Mouse (Mus musculus) neural tube, embryonic 15.5 days (tissue): ENCODE measurements around the gene Ip6k2. TPM values are rescaled to one million over a fixed set of nuclear protein-coding genes. Genes with fewer than 3 reads are reported as not detected.

Experiments
- ATAC-seq: fragments of 200-750 bp; cut with Nextera tagmentation; 2 replicates; pipeline ENCODE4 v1.8.0; 2017; ENCODE audit warnings: mild to moderate bottlenecking, moderate TSS enrichment, moderate library complexity; ENCODE audit not compliant: low FRiP score
- H3K27ac ChIP-seq: fragments of 300-500 bp; sonication (generic); replicated peaks from 2 replicates; pipeline ENCODE4 v1.5.1; 2015; ENCODE audit warnings: mild to moderate bottlenecking, inconsistent platforms
- H3K27me3 ChIP-seq: fragments of 300-500 bp; sonication (generic); replicated peaks from 2 replicates; pipeline ENCODE4 v1.6.1; 2015; ENCODE audit warnings: inconsistent platforms
- H3K36me3 ChIP-seq: fragments of 300-500 bp; sonication (generic); 2 replicates; pipeline ENCODE4 v1.6.1; 2015; ENCODE audit warnings: inconsistent platforms
- H3K4me1 ChIP-seq: fragments of 300-500 bp; sonication (generic); 2 replicates; pipeline ENCODE4 v1.6.1; 2015; ENCODE audit warnings: inconsistent platforms
- H3K4me2 ChIP-seq: fragments of 300-500 bp; sonication (generic); 2 replicates; pipeline ENCODE4 v1.6.1; 2015; ENCODE audit warnings: inconsistent platforms, mild to moderate bottlenecking, moderate library complexity
- H3K4me3 ChIP-seq: fragments of 300-500 bp; sonication (generic); replicated peaks from 2 replicates; pipeline ENCODE4 v1.5.1; 2015; ENCODE audit warnings: mild to moderate bottlenecking, inconsistent platforms
- H3K9ac ChIP-seq: fragments of 300-500 bp; sonication (generic); replicated peaks from 2 replicates; pipeline ENCODE4 v1.6.1; 2015; ENCODE audit warnings: mild to moderate bottlenecking, inconsistent platforms
- H3K9me3 ChIP-seq: fragments of 300-500 bp; sonication (generic); replicated peaks from 2 replicates; pipeline ENCODE4 v1.6.1; 2016; ENCODE audit warnings: inconsistent platforms
- WGBS: fragments of 180-500 bp; shearing (Covaris S2); methylation state at CpG from one replicate; pipeline ENCODE4 v1.1.7; 2015; ENCODE audit warnings: mixed read lengths; 5-methylcytosine and 5-hydroxymethylcytosine counted together
- polyA plus RNA-seq: library from polyadenylated mRNA; unstranded; fragments of >200 nt; fragmentation: Nextera tagmentation; extraction: Ambion mirVana; gene quantifications from 2 replicates; pipeline ENCODE4 v1.2.1, GENCODE M21; 2015

Gene Ip6k2
- polyA plus RNA-seq, result 187 and 210 TPM in 2 replicates

DNA sequence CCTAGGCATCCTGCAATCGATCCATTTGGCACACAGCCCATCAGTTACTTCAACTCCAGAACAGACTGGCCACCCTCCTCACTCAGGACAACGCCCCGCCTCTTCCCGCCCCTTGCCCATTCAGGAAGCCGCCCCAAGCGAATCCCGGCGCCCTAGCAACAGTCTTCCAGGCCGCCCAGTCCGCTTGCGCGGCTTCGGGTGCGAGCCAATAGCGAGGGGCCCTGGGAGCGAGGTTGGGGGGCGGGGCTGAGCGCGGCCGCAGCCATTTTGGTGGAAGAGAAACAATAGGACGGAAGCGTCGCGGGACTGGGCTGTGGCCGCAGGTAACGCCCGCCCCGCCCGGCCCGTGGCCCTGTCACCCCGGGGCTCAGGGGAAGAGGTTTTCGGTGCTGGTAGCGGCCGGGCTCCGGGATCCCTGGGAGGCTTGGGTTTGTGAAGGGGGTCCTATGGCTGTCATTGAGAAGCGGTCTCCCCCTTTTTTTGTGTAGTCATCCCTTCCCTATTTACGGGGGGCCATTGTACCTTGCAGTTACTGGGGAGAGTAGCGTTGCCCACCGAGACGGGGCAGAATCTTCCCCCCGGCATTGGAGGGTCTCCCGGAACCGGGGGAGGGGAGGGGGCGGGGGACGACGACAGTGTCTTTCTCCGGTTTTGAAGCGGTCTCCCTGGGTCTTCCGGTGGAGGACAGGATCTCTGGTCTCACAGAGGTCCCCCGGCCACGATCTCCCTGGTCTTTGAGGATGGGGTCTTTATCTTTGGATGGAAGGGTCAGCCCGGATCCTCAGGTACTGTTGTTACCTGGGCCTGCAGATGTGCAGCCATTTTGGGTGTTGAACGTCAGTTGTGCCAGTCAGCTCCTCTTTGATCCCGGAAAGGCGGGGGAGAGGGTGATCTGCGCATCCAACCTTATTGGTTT is at the start of gene Ip6k2:
Ip6k2 (plus strand) TSS at position 249 of the 916 bp plus-strand sequence.
- H3K27ac ChIP-seq, result peak within 1 kb of the TSS; percentile 97
- H3K4me1 ChIP-seq, result peaks cover 51% of the 10 kb centered on the region
- WGBS, result under 1% methylated on average over 55 of the region's 56 CpGs
- peak; percentile 98 for ATAC-seq
- H3K4me3 ChIP-seq, result peak within 1 kb of the TSS; percentile 86
- peak within 1 kb of the TSS; percentile 71 for H3K4me2 ChIP-seq
- H3K36me3 ChIP-seq, result no peaks in the 10 kb centered on the region
- no peaks in the 10 kb centered on the region for H3K27me3 ChIP-seq
- H3K9ac ChIP-seq, result peak within 1 kb of the TSS; percentile 98
- no peaks in the 10 kb centered on the region for H3K9me3 ChIP-seq

DNA sequence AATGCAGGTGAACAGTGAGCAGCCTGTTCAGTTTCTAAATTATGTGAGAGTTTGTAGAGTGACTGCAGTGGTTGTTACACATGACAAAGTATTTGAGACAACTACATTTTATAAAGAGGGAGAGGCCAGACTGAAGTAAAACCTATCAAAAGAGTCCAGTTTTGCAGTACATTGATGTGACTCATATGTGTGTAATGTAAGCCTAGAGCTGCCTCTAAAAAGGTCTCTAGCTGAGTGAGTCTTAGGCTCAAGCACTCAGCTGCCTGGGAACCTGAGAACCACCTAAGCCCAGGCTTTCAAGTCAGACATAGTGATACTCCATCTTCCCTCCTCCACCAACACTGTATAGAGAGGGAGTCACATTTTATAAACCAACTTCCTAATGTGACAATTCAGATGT is 49.0 kb upstream of the Ip6k2 start:
- Histone ChIP-seq H3K27me3 (no peaks in the 10 kb centered on the region), H3K27ac (no peak overlapping the region), H3K4me2 (no peak overlapping the region), H3K4me3 (no peak overlapping the region), H3K9ac (no peak overlapping the region), H3K36me3 (peaks cover 32% of the 10 kb centered on the region), H3K4me1 (no peaks in the 10 kb centered on the region), H3K9me3 (no peaks in the 10 kb centered on the region)
- ATAC-seq, result no peak

DNA sequence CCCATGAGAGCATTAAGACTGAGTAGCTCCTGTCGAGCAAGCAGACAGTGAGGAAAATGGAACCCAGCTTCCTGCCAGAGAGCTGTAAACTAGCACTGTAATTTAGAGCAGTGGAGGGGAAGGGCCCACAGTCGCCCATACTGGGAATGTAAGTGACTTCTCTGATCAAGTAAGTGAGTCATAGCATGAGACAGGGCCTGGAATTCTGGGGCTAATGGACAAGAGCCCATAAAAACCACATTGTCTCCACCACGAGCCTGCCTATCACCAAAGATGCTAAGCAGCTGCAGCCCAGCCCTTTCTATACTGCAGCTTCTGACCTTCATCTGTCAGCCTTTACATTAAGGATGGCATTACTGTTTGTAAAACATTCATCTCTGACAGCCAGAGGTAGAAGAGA is 44.4 kb upstream of the Ip6k2 start:
- no peaks in the 10 kb centered on the region for H3K9me3 ChIP-seq
- 17% methylated on average over 3 of the region's 3 CpGs for WGBS
- no peak for ATAC-seq
- H3K4me3 ChIP-seq, result no peak overlapping the region
- no peaks in the 10 kb centered on the region for H3K27me3 ChIP-seq
- no peak overlapping the region for H3K27ac ChIP-seq
- no peak overlapping the region for H3K4me2 ChIP-seq
- H3K36me3 ChIP-seq, result peaks cover 55% of the 10 kb centered on the region
- H3K9ac ChIP-seq, result no peak overlapping the region
- H3K4me1 ChIP-seq, result no peaks in the 10 kb centered on the region

DNA sequence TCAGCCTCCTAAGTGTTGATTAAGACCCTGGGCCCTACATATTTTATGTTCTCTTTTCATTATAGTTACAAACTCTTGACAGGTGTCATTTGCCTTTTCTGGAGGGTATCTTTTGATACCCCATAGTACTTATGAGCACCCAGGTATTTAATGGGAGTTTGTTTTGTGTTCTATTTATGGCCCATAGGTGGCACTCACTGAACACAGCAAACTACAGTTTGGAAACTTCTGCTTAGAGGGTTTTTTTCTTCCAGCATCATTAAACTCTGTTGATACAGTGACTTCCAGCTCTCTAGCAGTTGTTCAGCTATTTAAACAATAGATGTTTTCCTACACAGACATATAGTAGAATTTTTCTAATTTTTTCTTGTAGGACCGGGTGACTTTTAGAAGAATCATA is 43.5 kb upstream of the Ip6k2 start:
- no peak overlapping the region for H3K4me2 ChIP-seq
- H3K9me3 ChIP-seq, result no peaks in the 10 kb centered on the region
- H3K36me3 ChIP-seq, result peaks cover 54% of the 10 kb centered on the region
- H3K27ac ChIP-seq, result no peak overlapping the region
- H3K4me1 ChIP-seq, result no peaks in the 10 kb centered on the region
- no peak for ATAC-seq
- H3K27me3 ChIP-seq, result no peaks in the 10 kb centered on the region
- no peak overlapping the region for H3K4me3 ChIP-seq
- 98% methylated on average over 1 of the region's 1 CpGs for WGBS
- H3K9ac ChIP-seq, result no peak overlapping the region

DNA sequence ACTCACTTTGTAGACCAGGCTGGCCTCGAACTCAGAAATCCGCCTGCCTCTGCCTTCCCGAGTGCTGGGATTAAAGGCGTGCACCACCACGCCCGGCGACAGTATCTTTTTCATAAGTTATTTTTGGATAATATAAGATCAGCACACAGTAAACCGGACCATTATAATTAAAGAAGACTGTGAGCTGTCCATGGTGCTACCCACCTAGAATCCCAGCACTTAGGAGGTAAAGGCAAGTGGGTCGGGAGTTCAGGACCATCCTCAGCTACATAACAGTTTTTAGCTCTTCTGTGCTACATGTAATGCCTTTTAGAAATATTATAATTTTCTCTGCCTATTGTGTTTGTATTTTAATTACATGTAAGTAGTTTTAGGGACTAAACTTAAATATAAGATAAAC is 41.5 kb upstream of the Ip6k2 start:
- WGBS, result 94% methylated on average over 9 of the region's 9 CpGs
- H3K4me2 ChIP-seq, result no peak overlapping the region
- no peak for ATAC-seq
- no peak overlapping the region for H3K27ac ChIP-seq
- H3K4me1 ChIP-seq, result no peaks in the 10 kb centered on the region
- H3K36me3 ChIP-seq, result peaks cover 65% of the 10 kb centered on the region
- H3K9ac ChIP-seq, result no peak overlapping the region
- H3K27me3 ChIP-seq, result no peaks in the 10 kb centered on the region
- H3K4me3 ChIP-seq, result no peak overlapping the region
- H3K9me3 ChIP-seq, result no peaks in the 10 kb centered on the region

DNA sequence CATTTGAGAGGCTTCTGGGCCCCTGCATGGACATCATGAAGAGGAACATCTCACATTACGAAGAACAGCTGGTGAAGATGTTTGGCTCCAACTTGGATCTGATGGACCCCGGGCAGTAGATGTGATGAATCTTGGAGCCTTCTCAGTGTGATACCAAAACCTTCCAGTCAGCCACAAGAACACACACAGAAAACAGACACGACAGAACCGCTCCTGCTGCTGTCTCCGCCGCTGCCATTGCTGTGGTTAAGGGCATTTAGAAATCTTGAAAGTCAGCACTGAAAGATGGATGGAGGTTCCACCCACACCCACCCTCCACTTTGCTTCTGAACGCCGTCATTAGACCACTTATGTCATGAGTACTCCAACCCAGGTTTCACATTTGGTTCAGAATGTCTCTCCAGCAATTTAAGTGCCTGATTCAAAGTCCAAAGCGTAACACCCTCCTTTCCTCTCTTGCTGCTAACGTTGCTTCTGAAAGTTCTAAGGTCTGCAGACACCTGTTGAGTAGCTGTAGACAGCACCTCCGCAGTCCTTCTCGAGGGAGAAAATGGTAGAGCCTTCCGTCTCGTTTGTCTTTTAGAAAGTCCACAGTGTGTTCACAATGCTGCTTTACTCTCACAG is 36.6 kb upstream of the Ip6k2 start:
- Histone ChIP-seq H3K27me3 (no peaks in the 10 kb centered on the region), H3K9me3 (no peaks in the 10 kb centered on the region), H3K4me3 (no peak overlapping the region), H3K4me2 (no peak overlapping the region), H3K4me1 (no peaks in the 10 kb centered on the region), H3K9ac (no peak overlapping the region), H3K36me3 (peaks cover 69% of the 10 kb centered on the region), H3K27ac (no peak overlapping the region)
- 93% methylated on average over 14 of the region's 14 CpGs for whole genome bisulfite sequencing
- ATAC-seq, result no peak

DNA sequence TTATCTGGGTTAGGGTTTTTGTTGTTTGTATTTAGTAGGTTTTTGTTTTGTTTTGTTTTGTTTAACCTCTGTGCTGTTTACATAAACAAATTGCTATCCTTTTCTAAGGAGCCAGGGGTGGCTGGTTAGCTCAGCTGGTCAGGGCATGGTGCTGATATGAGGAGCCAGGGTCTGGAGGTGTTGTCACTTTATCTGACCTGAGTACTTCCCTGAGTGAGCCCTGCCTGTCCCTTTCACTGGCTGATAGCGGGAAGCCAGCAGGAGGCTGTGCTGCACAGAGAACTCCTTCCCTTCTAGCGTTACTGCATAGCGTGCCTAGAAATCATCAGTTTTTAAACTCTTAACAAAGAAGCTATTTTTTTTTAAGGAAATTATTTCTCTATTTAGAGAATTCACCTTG is 35.9 kb upstream of the Ip6k2 start:
- no peak for ATAC-seq
- WGBS, result 84% methylated on average over 3 of the region's 3 CpGs

DNA sequence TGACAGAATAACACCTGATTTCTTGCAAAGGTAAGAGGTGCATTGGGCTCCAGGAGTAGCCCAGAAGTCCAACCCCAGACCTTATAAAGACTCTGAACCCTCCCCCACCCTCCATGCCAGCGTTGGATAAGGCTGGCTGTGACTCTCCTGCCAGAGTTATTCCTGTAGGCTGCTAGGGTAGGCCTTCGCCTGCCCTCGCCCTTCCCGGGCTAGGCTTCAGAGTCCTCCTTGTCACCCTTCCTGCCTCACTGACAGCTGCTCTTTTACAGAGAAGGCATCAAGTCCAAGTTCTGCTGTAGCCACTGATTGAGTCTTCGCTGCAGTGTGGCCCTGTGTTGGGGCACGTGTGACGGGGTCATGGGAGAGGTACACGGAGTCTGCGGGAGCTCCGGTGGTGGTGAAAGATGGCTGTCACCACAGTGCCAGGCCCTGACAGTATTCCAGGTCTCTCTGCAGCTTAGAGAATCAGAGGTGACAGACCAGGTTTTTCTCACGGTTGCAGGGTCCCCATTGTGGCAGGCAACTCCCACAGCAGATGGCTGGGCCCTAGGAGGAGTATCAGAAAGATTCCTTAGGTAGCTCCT is 34.9 kb upstream of the Ip6k2 start:
- Histone ChIP-seq H3K27ac (no peak overlapping the region), H3K9ac (no peak overlapping the region), H3K27me3 (no peaks in the 10 kb centered on the region), H3K4me1 (no peaks in the 10 kb centered on the region), H3K9me3 (no peaks in the 10 kb centered on the region), H3K4me3 (no peak overlapping the region), H3K36me3 (peaks cover 52% of the 10 kb centered on the region), H3K4me2 (no peak overlapping the region)
- no peak for ATAC-seq
- WGBS, result 83% methylated on average over 11 of the region's 11 CpGs

More for the DNA sequence above, 35.9 kb upstream of the Ip6k2 start:
- H3K27ac ChIP-seq, result no peak overlapping the region
- H3K27me3 ChIP-seq, result no peaks in the 10 kb centered on the region
- H3K9ac ChIP-seq, result no peak overlapping the region
- H3K4me2 ChIP-seq, result no peak overlapping the region
- H3K4me1 ChIP-seq, result no peaks in the 10 kb centered on the region
- H3K9me3 ChIP-seq, result no peaks in the 10 kb centered on the region
- H3K36me3 ChIP-seq, result peaks cover 62% of the 10 kb centered on the region
- no peak overlapping the region for H3K4me3 ChIP-seq

DNA sequence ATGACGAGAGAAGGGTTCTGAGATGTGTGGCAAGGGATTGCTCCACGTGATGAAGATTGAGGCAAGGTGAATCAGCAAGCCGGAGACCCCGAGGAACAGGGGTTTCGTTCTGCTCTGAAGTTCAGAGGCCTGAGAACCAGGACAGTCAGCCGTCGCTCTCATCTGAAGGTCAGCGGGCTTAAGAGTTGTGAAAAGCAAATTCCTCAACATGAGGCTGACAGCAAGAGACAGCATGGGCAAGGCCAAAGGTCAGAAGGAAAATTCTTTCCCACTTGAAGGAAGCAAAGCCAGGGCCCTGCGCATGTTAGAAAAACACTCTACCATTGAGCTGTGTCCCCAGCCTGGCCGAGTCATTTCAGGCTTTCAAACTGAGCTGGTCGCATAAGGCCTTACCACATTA is 33.0 kb upstream of the Ip6k2 start:
- H3K4me1 ChIP-seq, result no peaks in the 10 kb centered on the region
- no peaks in the 10 kb centered on the region for H3K9me3 ChIP-seq
- ATAC-seq, result no peak
- H3K9ac ChIP-seq, result no peak overlapping the region
- peaks cover 34% of the 10 kb centered on the region for H3K36me3 ChIP-seq
- no peak overlapping the region for H3K27ac ChIP-seq
- no peak overlapping the region for H3K4me3 ChIP-seq
- no peak overlapping the region for H3K4me2 ChIP-seq
- 90% methylated on average over 11 of the region's 11 CpGs for WGBS
- no peaks in the 10 kb centered on the region for H3K27me3 ChIP-seq

DNA sequence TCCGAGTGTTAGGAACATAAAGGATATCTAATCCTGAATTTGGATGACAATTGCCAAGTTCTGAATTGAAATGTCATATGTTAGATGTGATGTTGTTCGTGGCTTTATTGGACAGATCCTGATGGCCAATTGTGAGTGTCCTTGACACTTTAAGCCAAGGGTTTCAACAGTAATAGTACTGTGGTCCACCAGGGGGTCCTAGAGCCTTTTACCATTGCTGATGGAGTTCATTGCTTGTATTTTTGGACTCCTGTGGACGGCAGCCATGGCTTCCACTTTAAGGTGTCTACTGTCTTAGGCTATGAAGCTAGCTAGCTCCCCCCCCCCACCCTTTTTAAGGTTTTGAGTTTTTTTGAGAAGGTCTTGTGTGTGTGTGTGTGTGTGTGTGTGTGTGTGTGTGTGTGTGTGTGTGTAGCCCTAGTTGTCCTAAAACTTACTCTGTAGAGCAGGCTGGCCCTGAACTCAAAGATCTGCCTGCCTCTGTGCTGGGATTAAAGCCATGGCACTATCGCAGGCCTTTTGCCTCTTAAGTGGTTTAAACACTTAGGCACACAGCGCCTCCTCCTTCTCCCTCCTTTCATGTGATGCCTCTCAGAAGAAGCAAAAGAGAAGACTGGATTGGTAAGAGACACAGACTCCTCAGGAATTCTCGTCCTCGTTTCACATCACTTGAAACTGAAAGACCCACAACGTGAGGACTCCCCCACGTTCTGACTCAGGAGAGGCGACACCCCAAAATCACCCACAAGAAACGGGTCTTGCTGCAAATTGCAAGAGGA is 31.3 kb upstream of the Ip6k2 start:
- no peak overlapping the region for H3K9ac ChIP-seq
- no peaks in the 10 kb centered on the region for H3K27me3 ChIP-seq
- H3K9me3 ChIP-seq, result no peaks in the 10 kb centered on the region
- no peak overlapping the region for H3K27ac ChIP-seq
- H3K4me2 ChIP-seq, result no peak overlapping the region
- no peak for ATAC-seq
- WGBS, result 91% methylated on average over 11 of the region's 11 CpGs
- H3K4me1 ChIP-seq, result no peaks in the 10 kb centered on the region
- no peak overlapping the region for H3K4me3 ChIP-seq
- H3K36me3 ChIP-seq, result peaks cover 17% of the 10 kb centered on the region

DNA sequence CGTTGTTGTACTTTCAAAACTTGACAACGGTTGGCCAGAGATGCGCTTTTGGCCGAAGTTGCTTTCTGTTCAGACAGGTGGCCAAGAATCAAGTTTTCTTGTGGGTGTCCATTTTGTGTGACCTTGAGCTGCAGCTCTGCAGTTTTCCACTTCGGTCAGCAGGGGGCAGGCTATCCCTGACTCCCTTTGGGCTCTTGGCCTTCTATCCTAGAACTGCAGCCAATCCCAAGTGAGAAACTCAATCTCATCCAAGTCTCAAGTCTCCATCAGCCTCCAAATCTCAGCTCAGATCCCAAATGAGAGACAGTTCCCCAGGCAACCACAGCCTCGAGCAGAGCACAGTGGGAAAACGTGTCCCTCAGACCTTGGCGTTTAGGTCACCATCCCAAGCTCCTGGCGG is 30.3 kb upstream of the Ip6k2 start:
- Histone ChIP-seq H3K27me3 (no peaks in the 10 kb centered on the region), H3K36me3 (peaks cover 9% of the 10 kb centered on the region), H3K4me2 (no peak overlapping the region), H3K4me3 (no peak overlapping the region), H3K4me1 (no peaks in the 10 kb centered on the region), H3K9me3 (no peaks in the 10 kb centered on the region), H3K9ac (no peak overlapping the region), H3K27ac (no peak overlapping the region)
- no peak for ATAC-seq
- WGBS, result 72% methylated on average over 9 of the region's 9 CpGs
